Mouse (Mus musculus): ENCODE results near the gene 4933424G06Rik.
"Not testable (repeated sequence)": the region's sequence is repeated elsewhere in the genome, so short reads cannot be mapped to it uniquely, and the experiment has no call there.

4933424G06Rik gene

DNA sequence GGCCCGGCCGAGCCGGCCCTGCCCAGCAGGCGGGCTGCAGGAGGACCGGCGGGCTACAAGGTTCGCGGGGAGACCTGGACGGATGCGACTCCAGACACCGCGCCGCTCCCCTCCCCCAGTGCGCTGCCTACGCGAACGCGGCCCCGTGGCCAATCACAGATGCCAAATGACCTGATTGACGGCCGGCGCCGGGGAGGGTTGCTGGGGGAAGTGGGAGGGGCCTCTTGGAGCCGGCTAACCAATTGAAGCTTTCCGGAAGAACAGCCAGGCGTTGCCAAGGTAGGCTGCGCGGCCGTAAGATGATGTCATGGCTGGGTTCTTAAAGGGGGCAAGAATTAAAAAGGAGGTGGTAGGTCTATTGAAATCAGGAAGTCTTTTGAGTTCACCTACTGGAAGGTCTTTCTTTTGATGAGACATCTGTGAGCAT is at the start of gene 4933424G06Rik:
Gene 4933424G06Rik (plus strand): TSS at position 296 of the 427 bp plus-strand sequence.
- peak; percentile 99 for DNase-seq

DNA sequence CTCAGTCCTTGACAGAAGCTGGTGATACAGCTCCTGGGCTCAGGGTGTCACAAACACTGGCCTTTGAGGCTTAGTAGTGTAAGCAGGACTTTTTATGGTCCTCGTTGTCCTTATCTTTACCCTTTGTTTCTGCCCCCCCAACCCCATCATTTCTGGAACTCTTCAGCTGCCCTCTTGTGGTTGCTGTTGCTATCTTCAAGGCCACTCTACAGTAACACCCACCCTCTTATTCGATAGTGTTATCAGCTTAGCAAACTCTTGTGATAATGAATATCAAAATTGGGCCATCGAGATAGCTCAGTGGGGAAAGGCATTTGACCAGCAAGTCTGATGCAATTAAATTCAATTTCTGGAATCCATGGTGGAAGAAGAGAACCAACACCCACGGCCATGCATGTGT is 45.5 kb upstream of the 4933424G06Rik start:
- peak; percentile 46 for DNase-seq

DNA sequence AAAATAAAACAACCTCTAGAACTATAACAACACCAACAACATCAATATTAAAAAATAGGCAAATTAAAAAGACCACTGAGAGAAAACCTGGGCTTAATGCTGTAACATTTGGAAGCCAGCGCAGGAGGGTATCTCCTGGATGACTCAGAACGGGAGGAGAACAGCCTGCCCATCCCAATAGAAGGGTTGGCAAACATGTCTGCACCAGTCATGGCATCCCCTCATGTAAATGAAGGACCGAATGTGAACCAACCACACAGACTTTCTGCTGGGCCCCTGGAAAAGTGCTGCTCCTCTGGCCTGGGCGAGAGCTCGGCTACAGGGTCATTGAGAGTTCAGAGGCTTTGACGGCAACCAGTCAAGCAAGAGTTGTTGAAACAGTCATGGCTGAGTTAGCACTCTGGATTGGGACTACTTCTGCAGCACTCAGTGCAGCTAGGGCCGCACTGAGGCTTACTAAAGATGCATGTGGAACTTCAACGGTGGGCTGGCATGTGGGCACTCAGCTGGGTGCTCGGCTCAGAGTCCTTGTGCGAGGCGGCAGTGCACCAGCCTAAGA is 44.7 kb upstream of the 4933424G06Rik start:
- peak; percentile 12 for DNase-seq

DNA sequence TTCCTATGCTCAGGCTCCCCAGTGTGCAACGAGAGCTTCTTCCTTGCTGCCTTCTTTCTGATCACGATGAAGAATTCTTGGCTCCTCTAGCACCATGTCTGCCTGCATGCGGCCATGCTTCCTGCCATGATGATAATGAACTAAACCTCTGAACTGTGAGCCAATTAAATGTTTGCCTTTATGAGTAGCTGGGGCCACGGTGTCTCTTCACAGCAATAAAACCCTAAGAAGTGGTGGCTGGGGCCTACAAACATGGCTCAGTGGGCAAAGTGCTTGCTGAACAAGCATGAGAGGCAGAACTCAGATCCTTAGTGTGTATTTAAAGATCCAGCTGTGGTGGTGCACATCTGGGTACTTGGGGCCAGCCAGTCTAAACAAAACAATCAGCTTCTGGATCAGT is 44.0 kb upstream of the 4933424G06Rik start:
- no peak for DNase-seq

DNA sequence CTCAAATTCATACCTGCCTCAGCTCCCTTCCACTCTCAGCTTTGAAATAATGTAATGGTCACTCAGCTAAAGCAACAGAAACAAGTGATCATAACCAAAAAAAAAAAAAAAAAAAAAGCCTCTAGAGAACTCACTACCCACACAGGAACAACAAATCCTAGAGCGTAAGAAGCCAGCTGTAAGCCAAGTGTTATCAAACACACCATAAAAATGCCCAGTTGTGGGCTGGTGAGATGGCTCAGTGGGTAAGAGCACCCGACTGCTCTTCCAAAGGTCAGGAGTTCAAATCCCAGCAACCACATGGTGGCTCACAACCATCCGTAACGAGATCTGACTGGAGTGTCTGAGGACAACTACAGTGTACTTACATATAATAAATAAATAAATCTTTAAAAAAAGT is 41.9 kb upstream of the 4933424G06Rik start:
- DNase-seq: not testable (repeated sequence)

DNA sequence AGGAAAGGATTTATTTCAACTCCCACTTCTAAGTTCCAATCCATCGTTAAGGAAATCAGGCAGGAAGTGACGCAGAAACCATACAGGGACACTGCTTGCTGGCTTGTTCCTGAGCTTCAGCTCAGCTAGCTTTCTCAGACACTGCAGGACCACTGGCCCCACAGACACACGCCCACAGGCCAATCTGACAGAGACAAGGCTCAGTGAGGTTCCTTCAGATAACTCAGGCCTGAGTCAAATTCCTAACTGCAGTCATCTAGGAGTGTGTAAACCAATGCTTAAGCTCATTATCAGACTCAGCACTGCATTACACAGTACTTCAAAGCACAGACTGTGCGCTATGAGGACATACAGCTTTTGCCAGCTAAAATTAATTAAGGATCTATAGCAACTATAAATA is 39.7 kb upstream of the 4933424G06Rik start:
- DNase-seq: no peak

DNA sequence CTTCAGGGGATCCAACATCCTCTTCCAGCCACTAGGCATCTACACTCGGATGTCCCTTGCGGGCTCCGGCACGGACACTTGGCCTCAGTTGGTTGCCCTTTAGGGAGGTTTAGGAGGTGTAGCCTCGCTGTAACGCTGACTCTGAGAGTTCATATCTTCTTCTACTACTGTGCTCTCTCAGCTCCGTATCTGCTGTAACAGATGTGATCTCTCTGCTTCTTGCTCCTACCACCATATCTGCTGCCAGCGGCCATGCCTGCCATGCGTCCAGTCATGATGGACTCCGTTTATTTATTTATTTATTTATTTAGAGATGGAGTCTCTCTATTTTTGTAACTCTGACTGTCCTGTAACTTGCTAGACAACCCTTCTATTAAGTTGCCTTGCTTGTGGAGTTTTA is 38.7 kb upstream of the 4933424G06Rik start:
- no peak for DNase-seq

DNA sequence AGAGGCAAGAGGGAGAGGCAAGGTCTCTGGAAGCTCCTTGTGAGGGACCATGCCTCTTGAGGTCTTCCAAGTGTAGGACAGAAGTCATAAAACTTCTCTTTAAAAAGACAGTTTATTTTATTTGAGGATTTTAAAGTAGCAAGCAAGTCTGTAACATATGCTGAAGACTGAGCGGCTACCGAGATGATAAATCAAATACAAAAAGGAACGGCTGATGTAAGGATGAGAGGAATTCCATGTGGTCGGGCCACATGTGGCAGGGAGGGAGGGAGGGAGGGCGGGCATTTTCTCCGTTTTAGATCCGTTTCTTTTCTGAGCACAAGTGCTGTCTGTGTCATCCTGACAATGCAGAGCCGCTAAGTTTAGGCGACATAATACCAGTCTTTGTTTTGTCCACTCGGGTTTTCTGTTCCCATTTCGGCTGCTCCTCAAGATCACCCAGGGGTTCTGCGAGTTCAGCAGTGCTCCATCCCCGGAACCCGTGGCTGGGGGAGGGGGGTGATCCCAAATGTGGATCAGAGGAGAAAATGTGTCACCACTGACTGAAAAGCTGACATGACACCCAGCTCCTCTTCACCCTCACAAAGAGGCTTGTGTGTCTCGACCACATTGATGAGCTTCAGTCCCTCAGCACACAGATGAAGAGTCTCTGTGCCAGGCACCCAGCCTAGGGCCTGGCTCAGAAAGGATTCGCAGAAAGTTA is 37.1 kb upstream of the 4933424G06Rik start:
- DNase-seq: peak; percentile 55

DNA sequence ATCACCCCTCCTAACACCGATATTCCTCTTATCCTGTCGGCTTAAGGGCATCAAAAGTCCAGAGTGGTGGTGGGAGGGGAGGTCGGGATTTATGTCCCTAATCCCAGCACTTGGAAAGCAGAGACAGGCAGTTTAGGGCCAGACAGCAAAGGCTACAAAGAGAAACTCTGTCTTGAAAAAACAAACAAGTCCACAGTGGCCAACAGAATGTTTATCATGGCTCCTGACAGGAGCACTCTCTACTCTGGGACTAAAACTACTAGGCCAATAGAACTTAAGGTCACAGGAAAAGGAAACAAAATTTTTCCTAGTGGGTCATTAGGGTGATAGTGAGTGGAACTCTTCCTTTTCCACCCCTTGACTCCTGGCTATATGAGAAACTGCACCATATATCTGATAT is 35.0 kb upstream of the 4933424G06Rik start:
- DNase-seq: no peak

DNA sequence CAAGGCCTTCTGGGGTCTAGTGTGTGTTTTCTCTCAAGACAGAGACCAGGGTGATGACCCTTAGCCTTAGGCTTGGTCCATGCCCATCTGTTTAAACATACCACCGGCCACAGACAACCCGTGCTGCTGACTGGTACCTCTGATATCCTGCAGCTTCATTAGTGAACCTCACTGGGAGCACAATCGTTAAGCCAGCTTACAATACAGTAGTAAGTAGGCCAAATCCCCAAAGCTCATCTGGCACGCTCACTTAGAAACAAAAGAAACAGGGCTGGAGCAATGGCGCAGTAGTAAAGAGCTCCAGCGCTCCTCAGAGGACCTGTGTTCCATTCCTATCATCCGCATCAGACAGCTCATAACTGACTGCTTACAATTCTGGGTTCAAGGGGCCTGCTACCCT is 29.1 kb upstream of the 4933424G06Rik start:
- DNase-seq: peak; percentile 87

DNA sequence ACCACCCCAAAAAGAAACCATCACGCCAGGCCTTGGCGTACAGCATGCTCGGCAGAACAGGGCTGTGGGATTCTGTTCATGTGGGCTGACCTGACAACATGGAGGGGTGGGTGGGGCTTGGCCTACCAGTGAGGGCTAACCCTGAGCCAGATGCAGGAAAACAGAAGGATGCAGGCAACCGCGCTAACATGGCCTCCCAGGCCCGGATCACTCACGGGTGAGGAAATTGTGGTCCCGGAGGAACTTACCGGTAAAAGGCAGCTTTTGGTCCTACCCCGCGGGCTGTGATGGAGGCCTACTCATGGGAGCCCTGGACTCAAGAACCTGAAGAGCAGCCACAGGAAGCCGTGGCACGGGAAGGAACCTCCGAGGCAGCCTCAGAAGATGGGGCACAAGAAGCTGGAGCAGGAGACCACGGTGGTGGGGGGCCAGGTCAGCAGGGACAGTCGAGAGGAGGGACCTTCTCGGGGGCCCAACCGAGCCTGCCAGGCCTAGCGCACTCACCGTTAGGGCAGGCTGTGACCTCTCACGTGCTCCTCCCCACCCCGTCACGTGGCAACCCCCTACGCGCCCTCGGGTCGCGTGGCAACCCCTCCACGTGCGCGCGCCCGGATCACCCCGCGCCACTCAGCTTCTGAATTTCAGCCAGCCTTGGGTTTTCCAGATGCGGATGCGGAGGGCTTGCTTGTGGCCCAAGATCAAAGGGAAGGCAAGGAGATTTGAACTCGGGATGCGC is 27.2 kb upstream of the 4933424G06Rik start, which contains the start of gene Fam178b:
Gene Fam178b (minus strand): TSS at position 564 of the 736 bp plus-strand sequence.
- no peak for DNase-seq

DNA sequence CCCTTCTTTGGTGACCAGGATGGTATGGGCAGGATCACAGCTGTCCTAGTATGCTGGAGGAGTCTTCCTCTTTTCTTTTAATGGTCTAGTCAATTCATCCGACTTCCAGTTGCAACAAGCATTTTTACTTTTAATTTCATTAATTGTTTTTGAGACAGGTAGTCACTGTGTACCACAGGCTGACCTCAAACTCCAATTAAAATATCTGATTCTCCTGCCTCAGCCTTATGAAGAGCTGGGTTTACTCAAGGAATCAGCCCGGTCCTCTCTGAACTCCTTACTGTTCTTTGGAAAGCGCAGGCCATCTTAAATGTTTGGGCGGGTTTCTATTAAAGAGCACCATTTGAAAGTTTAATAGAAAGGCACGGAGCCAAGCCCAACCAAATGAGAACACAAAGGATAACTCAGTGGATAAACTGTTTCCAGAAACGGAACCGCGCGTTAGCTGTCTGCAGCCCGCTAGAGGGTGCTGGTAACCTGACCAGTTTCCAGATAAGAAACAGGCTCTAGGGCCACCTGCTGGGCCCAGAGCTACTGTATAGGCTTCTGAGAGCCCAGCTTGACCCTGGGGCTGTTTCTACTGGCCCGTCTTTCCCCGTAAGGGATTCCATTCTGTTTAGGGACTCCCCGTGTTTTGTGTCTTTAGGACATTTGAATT is 26.0 kb upstream of the 4933424G06Rik start:
- DNase-seq: peak; percentile 88

DNA sequence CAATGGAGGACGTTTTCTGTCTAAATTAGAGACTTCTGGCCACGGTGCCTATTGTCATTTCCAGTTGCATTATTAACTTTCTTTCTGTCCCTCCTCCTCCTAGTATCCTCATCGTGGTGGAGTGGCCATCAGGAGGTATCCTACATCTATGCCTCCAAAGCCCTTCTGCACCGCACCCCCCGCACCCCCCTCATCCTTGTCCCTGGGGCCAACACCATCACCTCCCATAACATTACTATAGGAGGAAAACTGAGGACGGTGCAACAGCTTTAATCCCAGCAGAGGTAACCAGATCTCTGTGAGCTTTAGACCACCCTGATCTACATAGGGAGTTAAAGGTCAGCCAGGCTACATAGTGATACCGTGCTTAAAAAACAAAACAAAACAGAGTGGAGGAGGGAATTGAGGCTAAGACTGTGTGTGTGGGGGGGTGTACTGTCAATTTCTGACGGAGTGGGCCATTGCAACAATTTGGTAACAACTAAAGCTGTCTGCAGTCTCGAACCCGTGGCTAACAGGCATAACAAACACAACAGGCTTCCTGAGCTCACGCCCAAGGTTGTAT is 19.2 kb upstream of the 4933424G06Rik start:
- DNase-seq: no peak

DNA sequence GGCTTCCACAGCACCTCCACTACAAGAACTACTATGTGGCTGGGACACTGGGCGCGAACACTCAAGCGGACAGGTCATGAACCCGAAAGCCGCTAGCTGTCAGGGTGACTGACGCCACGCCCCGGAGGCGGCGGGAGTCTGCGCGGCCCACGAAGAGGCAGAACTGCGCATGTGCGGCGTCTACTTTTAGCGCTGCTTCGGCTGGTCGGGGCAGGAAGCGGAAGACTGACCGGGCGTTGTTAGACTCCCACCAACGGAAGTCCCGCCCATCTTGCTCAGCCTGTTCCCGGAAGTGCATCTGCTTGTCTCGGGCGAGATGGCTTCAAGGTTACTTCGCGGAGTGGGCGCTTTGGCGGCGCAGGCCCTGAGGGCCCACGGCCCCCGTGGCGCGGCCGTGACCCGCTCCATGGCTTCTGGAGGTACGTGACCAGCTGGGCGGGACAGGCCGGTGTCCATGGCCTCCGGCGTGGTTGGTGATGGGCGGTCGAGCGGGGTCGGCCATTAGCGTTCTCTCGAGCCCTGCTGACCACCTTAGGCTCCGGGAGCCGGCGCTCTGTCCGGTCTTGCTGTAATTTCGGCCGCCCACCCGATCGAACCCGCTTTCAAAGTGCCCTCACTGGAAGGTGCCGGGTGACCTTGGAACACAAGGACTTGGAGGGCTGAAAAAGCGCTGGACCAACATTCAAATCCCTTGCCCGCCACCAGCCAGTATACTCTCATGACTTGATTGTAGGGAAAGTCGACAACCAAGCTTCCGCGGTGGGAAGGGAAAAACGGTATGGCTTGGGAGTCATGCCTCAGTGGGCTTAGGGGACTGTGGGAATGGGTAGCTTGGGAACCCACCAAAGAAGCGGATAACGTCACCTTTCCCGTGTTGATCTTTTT is 18.4 kb upstream of the 4933424G06Rik start, which contains the start of gene Cox5b:
Gene Cox5b (plus strand): TSS at position 179 of the 885 bp plus-strand sequence.
- peak; percentile 99 for DNase-seq

DNA sequence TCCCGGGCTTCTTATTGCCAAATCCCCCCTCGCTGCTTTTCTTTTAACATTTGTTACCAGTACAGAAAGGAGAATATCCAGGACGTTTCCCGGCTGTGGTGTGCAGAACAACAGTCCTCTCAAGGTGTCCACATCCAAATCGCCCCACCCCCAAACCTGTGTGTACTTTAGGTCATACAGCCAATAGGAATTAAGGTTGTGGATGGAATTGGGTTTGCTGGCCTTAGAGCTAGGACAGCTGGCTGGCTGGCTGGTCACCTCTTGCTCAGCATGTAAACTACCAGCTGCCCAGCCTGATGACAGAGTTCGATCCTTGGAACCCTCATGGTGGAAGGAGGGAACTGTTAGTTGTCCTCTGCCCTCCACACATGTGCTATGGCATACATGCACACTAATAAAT is 15.1 kb upstream of the 4933424G06Rik start:
- DNase-seq: no peak

DNA sequence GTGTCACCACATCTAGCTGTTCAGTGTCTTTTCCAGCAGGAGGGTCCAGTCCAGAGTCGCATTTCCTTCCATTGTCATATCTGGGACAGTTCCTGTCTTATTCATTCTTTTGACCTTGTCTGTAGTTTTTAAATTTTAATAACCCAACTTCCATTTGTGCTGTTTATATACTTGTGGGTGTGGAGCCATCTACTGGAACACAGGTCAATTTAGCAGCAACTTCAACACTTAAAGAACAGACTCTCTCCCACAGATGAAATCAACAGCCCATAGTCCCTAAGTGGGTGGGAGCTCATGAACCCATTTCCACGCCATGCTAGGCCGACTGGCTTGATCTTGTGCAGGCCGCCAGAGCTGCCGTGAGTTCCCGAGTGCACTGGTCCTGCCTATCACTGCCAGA is 13.5 kb upstream of the 4933424G06Rik start:
- DNase-seq: no peak

DNA sequence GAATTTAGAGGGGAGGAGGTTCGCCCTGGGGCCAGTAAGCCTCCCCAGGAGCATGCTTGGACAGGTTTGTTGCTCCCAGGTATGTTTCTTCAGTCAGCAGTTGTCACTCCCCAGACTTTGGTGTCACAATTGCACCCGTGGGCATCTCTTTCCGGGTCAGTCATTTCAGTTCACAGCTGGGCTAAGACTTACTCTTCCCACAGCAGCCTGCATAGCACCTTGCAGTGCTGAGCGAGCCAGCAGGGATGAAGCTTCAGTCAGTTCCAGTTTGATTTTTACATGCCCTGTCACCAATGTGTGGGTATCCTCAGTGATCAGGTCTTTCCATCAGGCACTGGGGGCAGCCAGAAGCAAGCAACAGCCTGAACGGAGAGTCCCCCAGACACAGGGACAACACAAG is 12.9 kb upstream of the 4933424G06Rik start:
- DNase-seq: peak; percentile 56

DNA sequence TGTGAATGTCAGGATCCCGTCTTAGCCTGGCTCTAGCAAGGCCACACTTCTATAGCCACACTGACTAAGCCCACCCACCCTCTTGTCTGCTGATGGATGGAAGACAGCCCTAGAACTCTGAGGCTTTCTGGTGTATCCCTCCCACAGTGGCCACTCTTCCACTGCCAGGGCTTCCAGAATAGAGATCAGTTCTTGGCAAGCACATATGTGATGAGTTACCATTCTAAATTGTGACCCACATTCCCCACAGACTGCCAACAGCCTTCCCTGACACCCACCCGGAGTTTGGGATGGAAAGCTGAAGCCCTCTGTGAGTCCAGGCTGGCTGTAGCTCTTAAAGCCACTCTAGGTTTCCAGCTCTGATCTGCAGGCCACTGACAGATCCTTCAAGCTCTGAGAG is 2.8 kb upstream of the 4933424G06Rik start:
- DNase-seq: no peak

DNA sequence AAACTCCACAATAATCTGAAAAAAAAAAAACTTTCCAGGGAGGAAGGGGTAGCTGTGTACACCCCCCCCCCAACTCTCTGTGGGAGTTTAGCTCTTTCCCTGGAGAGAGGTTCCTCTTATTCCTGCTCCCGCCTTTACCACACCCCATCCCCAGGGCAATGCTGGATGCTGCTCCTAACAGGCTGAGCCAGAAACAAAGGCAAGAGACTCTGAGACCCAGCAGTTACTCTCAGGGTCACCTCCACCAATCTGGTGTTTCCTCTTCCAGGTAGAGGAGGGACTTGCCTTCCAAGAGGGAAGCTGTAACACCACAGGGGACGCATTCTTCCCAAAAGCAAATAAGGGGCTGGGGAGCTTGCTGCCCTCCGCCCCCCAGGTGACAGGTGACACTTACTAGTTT is 2.2 kb upstream of the 4933424G06Rik start:
- no peak for DNase-seq

DNA sequence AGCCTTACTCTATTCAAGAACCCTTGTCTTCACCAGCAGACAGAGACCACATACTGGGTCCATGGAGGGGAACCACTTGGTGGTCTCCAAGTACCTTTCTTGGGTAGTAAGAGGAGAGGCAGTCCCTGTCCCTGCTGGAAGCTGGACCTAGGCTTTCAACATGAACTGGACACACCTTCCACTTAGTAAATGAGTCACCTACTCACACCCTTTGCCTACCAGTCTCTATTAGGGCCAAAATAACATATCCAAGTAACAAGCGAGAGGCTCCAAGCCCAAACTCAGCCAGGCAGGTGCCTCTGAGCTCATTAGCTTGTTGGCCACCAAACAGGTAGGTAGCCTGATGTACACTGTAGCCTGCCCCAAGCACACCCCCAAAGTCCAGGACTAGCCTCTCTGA is 1.3 kb upstream of the 4933424G06Rik start:
- no peak for DNase-seq

DNA sequence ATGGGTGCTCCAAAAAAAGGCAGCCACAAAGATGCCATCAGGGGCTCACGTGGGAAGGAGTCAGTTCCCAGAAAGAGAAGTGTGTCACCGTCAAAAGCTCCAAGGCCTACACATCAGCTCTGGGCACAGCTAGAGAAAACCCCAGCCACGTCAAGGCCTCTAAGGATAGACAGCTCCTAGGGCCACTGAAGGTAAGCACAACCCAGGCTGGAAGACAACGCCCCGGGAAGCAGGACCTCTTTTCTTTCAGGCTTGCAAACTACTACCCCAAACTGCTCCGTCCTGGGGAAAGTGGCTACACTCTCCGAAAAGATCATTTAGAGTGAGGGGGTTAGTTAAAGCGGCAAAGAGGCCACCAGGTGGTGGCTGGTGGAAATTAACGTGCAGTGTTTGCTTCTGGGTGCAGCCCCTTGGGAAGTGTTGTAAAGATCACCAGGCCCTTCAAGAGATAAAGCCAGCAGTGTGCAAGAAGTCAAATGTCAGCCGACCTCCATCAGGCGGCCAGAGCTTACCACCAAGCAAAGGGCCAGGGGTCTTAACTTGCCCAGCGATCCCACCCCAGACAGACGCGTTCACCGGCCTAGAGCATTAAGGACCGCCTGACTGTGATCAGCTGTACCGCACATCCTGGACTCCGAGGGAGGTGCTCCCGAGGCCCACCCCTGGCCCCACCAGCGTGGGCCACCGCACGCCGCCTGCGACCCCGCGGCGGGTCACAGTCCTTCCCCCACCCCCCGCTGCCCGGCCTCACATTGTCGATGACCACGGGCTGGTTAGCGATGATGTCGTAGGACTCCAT is 695 bp upstream of the 4933424G06Rik start:
- DNase-seq: peak; percentile 56

Data from retina, postnatal 1 day (tissue).